Mouse (Mus musculus) midbrain, embryonic 12.5 days (tissue): ENCODE measurements around the gene Lima1. TPM values are rescaled to one million over a fixed set of nuclear protein-coding genes. Genes with fewer than 3 reads are reported as not detected.

Source experiments
- ATAC-seq: fragments of 200-750 bp; cut with Nextera tagmentation; 2 replicates; pipeline ENCODE4 v1.8.0; 2017; ENCODE audit warnings: low read depth, moderate TSS enrichment, moderate library complexity; ENCODE audit not compliant: low FRiP score
- H3K27ac ChIP-seq: fragments of 300-500 bp; sonication (generic); replicated peaks from 2 replicates; pipeline ENCODE4 v1.5.1; 2016; ENCODE audit warnings: mild to moderate bottlenecking
- H3K27me3 ChIP-seq: fragments of 300-500 bp; sonication (generic); 2 replicates; pipeline ENCODE4 v1.6.1; 2016; ENCODE audit warnings: mild to moderate bottlenecking
- H3K36me3 ChIP-seq: fragments of 300-500 bp; sonication (generic); 2 replicates; pipeline ENCODE4 v1.6.1; 2016
- H3K4me1 ChIP-seq: fragments of 300-500 bp; sonication (generic); 2 replicates; pipeline ENCODE4 v1.6.1; 2016
- H3K4me2 ChIP-seq: fragments of 300-500 bp; sonication (generic); replicated peaks from 2 replicates; pipeline ENCODE4 v1.6.1; 2016; ENCODE audit warnings: mild to moderate bottlenecking, moderate library complexity
- H3K4me3 ChIP-seq: fragments of 300-500 bp; sonication (generic); 2 replicates; pipeline ENCODE4 v1.5.1; 2016; ENCODE audit warnings: mild to moderate bottlenecking
- H3K9ac ChIP-seq: fragments of 300-500 bp; sonication (generic); replicated peaks from 2 replicates; pipeline ENCODE4 v1.6.1; 2016; ENCODE audit warnings: mild to moderate bottlenecking, moderate library complexity
- H3K9me3 ChIP-seq: fragments of 300-500 bp; sonication (generic); 2 replicates; pipeline ENCODE4 v1.6.1; 2016; ENCODE audit warnings: mild to moderate bottlenecking
- WGBS: fragments of 180-500 bp; shearing (Covaris S2); methylation state at CpG from one replicate; pipeline ENCODE4 v1.1.7; 2016; 5-methylcytosine and 5-hydroxymethylcytosine counted together
- polyA plus RNA-seq: library from polyadenylated mRNA; unstranded; fragments of >200 nt; fragmentation: Nextera tagmentation; extraction: Ambion mirVana; gene quantifications from 2 replicates; pipeline ENCODE4 v1.2.1, GENCODE M21; 2016

Lima1 gene
- polyA plus RNA-seq, 1 experiment from 2014 or later = 27.5 TPM

DNA sequence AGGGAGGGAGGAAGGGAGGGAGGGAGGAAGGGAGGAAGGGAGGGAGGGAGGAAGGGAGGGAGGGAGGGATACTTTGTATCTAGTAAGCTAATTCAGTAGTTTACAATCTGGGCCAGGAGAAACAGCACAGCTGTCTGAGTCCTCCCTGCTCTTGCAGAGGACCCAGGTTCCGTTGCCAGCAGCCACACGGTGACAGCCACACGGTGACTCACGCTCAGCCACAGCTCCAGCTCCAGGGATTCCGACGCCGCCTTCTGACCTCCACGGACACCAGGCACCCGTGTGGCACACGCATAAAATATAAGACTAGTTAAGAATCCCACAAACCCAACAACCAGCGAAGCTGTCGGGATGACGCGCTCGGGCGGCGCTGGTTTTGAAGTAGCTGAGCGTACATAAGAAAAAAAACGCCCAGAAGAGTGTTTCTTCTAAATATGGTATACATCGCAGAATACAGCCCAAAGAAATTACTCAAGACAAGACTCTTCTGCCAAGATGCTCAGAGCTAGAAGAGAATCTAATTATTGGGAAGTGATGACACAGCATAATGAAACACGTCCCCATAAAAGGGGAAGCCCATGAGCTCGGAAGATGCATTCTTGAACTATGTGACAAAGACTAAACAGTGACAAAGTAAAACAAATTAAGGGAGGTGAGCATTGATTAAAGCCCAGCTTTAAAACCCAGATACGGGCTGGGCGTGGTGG is 60.5 kb downstream of the Lima1 start:
- no peak for ATAC-seq
- WGBS = 94% methylated on average over 24 of the region's 24 CpGs
- Histone ChIP-seq H3K4me2 (no peak overlapping the region), H3K27ac (no peak overlapping the region), H3K9me3 (no peaks in the 10 kb centered on the region), H3K27me3 (no peaks in the 10 kb centered on the region), H3K9ac (no peak overlapping the region), H3K4me1 (peaks cover 27% of the 10 kb centered on the region), H3K36me3 (no peaks in the 10 kb centered on the region), H3K4me3 (no peak overlapping the region)

GRCm38 (mm10) chr15:99813639-99814038 is 61.6 kb downstream of the Lima1 start:
- no peak for ATAC-seq
- Histone ChIP-seq H3K4me2 (no peak overlapping the region), H3K36me3 (no peaks in the 10 kb centered on the region), H3K27ac (no peak overlapping the region), H3K9ac (no peak overlapping the region), H3K9me3 (no peaks in the 10 kb centered on the region), H3K4me3 (no peak overlapping the region), H3K4me1 (peaks cover 17% of the 10 kb centered on the region), H3K27me3 (no peaks in the 10 kb centered on the region)
- WGBS = 90% methylated on average over 6 of the region's 6 CpGs

- Histone ChIP-seq H3K9ac (no peak overlapping the region), H3K27ac (no peak overlapping the region), H3K27me3 (no peaks in the 10 kb centered on the region), H3K36me3 (no peaks in the 10 kb centered on the region), H3K4me1 (peaks cover 19% of the 10 kb centered on the region), H3K4me3 (no peak overlapping the region), H3K9me3 (no peaks in the 10 kb centered on the region), H3K4me2 (no peak overlapping the region)
- no peak for ATAC-seq
- WGBS = 78% methylated on average over 7 of the region's 7 CpGs
These were observed 63.2 kb downstream of the Lima1 start for GRCm38 (mm10) chr15:99812097-99812496.

DNA sequence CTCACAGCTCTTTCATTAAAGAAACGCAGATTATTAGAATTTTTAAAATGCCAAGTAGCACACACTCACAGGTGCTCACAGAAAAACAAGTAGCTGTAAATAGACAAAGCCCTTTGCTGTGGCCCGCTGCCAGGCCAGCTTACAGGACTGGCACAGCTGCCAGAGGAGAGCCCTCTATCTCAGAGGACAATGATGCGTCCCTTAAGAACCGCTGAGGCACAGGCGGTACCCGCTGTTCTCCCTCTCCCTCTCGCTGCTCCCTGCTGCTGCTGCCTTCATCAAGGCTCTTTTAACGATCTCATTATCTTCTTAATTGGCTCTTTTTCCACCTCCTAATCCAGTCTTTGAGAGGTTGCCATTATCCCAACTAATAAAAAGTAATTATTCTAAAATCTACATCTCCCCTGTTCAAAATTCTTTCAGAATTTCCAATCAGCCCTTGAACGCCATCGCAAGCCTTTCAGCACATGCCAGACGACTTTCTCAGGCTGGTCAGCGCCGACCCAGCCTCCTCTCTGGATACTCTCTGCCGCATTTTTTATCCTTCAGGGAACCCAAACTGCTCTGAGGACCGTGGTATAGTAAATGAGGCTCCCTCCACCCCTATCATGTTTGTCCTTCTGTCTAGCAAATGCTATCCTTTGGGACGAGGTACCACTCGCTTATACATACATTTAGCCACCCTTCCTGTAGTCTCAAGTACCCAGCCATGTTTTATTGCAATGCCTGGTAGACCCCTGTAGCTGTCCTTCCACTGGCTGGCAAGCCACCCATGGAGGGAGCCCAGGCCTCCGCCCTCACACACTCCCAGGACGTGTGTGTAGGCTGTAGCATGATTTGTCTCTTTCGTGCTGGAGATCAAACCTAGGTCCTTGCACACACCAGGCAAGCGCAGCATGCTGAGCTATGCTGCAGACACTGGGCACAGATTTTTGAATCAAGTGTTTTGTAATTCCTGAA is 67.2 kb downstream of the Lima1 start:
- Histone ChIP-seq H3K27me3 (no peaks in the 10 kb centered on the region), H3K9me3 (no peaks in the 10 kb centered on the region), H3K4me2 (peak overlapping the region; percentile 25), H3K36me3 (no peaks in the 10 kb centered on the region; the same call in 1 of the 2 replicates), H3K4me1 (peaks cover 27% of the 10 kb centered on the region), H3K9ac (no peak overlapping the region; the same call in 1 of the 2 replicates), H3K4me3 (no peak overlapping the region), H3K27ac (peak overlapping the region; percentile 76)
- peak; percentile 78 for ATAC-seq
- WGBS = 28% methylated on average over 21 of the region's 21 CpGs

- peaks cover 30% of the 10 kb centered on the region for H3K4me1 ChIP-seq
- H3K9ac ChIP-seq = no peak overlapping the region
- 24% methylated on average over 7 of the region's 7 CpGs for WGBS
- no peak for ATAC-seq
- H3K27me3 ChIP-seq = no peaks in the 10 kb centered on the region
- no peak overlapping the region for H3K4me2 ChIP-seq
- H3K36me3 ChIP-seq = no peaks in the 10 kb centered on the region; the same call in 1 of the 2 replicates
- 0 out of 2 replicates have a peak overlapping the region, but pooled peaks have one; percentile 15 for H3K27ac ChIP-seq
- H3K4me3 ChIP-seq = no peak overlapping the region
- no peaks in the 10 kb centered on the region for H3K9me3 ChIP-seq
These were observed 69.1 kb downstream of the Lima1 start for GRCm38 (mm10) chr15:99806171-99806570.

DNA sequence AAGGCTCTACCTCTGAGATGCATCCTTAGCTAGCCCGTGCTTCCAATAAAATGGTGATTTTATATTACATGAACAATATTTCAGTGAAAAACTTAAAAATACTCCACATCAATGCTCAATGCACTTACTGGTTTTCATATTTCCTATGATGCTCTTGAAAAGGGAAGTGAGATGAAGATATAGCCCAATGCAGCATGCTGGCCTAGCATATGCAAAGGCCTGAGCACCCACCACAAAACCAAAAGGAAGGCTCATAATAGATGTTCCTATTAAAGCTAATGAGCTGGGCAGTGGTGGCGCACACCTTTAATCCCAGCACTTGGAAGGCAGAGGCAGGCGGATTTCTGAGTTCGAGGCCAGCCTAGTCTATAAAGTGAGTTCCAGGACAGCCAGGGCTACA is 69.6 kb downstream of the Lima1 start:
- 97% methylated on average over 4 of the region's 4 CpGs for WGBS
- Histone ChIP-seq H3K9me3 (no peaks in the 10 kb centered on the region), H3K4me2 (no peak overlapping the region), H3K36me3 (no peaks in the 10 kb centered on the region; the same call in 1 of the 2 replicates), H3K4me1 (peaks cover 30% of the 10 kb centered on the region), H3K27ac (no peak overlapping the region), H3K9ac (no peak overlapping the region), H3K27me3 (no peaks in the 10 kb centered on the region), H3K4me3 (no peak overlapping the region)
- no peak for ATAC-seq

DNA sequence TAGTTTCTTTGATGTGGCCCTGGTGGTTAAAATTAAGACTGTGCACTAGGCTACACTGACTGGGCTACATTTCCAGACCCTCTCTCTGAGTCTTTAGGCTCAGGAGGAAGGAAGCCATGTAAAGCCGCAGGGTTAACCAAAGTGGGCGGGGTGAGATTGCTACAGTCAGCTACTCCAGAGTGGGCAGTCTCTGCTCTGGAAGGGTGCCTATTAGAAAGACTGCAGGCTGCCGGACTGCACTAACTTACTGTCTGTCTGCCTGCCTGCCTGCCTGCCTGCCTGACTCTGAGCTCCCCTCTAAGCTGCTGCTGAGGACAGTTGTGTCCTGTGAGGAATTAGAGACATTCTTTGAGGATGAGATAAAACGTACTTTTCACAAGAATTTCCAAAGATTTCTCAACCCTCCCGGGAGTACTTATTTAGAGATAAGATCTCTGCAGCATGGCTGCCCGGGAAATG is 72.0 kb downstream of the Lima1 start:
- Histone ChIP-seq H3K9ac (no peak overlapping the region), H3K27ac (no peak overlapping the region), H3K4me1 (peaks cover 24% of the 10 kb centered on the region), H3K9me3 (no peaks in the 10 kb centered on the region), H3K4me2 (no peak overlapping the region), H3K36me3 (no peaks in the 10 kb centered on the region; the same call in 1 of the 2 replicates), H3K4me3 (no peak overlapping the region), H3K27me3 (no peaks in the 10 kb centered on the region)
- no peak for ATAC-seq
- whole genome bisulfite sequencing = 42% methylated on average over 6 of the region's 6 CpGs

DNA sequence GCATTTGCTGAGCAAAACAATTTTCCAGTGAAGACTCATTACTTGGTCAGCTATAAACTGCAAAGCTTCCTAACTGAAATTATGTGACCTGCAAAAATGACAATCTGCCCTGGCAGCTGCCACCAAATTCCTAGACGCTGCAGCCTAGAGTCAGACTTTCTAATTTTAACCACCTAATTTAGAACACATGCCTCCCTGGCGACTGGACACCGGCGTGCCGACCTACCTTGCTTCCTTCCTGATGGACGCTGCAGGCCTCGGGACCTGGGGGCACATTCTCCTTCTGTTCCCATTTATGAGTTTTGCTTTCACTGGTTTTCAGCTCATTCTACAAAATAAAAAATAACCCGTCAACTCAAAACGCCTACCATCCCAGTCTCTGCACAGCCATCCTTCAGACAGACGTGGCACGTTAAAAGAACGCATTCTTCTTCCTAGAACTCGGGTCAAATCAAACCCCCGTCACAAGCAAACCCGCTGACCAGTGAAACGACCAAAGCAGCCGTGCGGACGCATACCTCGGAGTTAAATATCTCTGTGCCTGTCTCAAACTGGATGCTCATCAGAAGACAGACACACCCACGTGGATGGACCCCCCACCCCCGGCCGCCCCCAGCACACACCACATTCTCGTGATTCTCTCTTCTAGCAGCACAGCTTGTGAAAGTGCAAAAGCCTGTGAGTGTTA is 73.2 kb downstream of the Lima1 start:
- ATAC-seq = no peak
- Histone ChIP-seq H3K27me3 (no peaks in the 10 kb centered on the region), H3K4me2 (no peak overlapping the region), H3K4me3 (no peak overlapping the region), H3K36me3 (no peaks in the 10 kb centered on the region; the same call in 1 of the 2 replicates), H3K9ac (no peak overlapping the region), H3K27ac (no peak overlapping the region), H3K9me3 (no peaks in the 10 kb centered on the region), H3K4me1 (peaks cover 13% of the 10 kb centered on the region)
- 59% methylated on average over 24 of the region's 24 CpGs for WGBS

- H3K4me2 ChIP-seq = no peak overlapping the region
- peaks cover 9% of the 10 kb centered on the region; the same call in 1 of the 2 replicates for H3K4me1 ChIP-seq
- H3K27ac ChIP-seq = no peak overlapping the region
- ATAC-seq = no peak
- no peak overlapping the region for H3K9ac ChIP-seq
- WGBS = 81% methylated on average over 6 of the region's 6 CpGs
- H3K4me3 ChIP-seq = no peak overlapping the region
- no peaks in the 10 kb centered on the region for H3K9me3 ChIP-seq
- H3K36me3 ChIP-seq = no peaks in the 10 kb centered on the region
- H3K27me3 ChIP-seq = no peaks in the 10 kb centered on the region
These were observed 75.5 kb downstream of the Lima1 start for GRCm38 (mm10) chr15:99799706-99800105.

DNA sequence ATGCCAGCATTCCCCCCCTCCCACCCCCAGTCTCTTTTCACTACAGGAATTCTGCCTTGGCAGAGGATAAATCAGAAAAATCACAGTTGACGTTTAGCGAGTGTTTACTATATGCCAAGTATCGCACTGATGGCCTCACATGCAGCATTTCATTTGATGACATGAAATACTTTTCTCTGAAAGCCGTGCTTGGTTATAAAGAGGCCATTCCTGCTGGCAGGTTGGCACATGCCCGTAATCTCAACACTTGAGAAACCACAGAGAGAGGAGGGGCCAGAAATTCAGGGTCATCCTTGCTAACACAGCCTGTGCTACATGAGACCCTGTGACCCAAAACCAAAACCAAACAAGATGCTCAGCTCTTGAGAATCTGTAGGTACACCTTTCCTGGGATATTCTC is 77.4 kb downstream of the Lima1 start:
- no peak overlapping the region for H3K4me3 ChIP-seq
- H3K9ac ChIP-seq = no peak overlapping the region
- H3K27ac ChIP-seq = no peak overlapping the region
- H3K36me3 ChIP-seq = no peaks in the 10 kb centered on the region
- H3K27me3 ChIP-seq = no peaks in the 10 kb centered on the region
- WGBS = 95% methylated on average over 5 of the region's 5 CpGs
- no peak overlapping the region for H3K4me2 ChIP-seq
- no peak for ATAC-seq
- peaks cover under 1% of the 10 kb centered on the region; the same call in 1 of the 2 replicates for H3K4me1 ChIP-seq
- no peaks in the 10 kb centered on the region for H3K9me3 ChIP-seq

GRCm38 (mm10) chr15:99796735-99797134 is 78.5 kb downstream of the Lima1 start:
- Histone ChIP-seq H3K27ac (no peak overlapping the region), H3K4me3 (no peak overlapping the region), H3K36me3 (no peaks in the 10 kb centered on the region), H3K4me1 (no peaks in the 10 kb centered on the region; the same call in 1 of the 2 replicates), H3K9me3 (no peaks in the 10 kb centered on the region), H3K27me3 (no peaks in the 10 kb centered on the region), H3K9ac (no peak overlapping the region), H3K4me2 (no peak overlapping the region)
- 74% methylated on average over 9 of the region's 9 CpGs for WGBS
- ATAC-seq = no peak
